Mouse (Mus musculus): ENCODE data around the gene Rfpl4b.
A peak's percentile ranks its signal among the peaks of the same experiment; 100 is the strongest.
"Not testable (repeated sequence)": the region's sequence is repeated elsewhere in the genome, so short reads cannot be mapped to it uniquely, and the experiment has no call there.

The Rfpl4b gene

GRCm38 (mm10) chr10:38821679-38822078 is at the start of gene Rfpl4b:
Gene Rfpl4b, minus strand, starts transcription at chr10:38821779.
- DNase-seq, result no peak

- DNase-seq, result no peak
Measured at GRCm38 (mm10) chr10:38855186-38855585, 33.6 kb upstream of the Rfpl4b start.

- not testable (repeated sequence) for DNase-seq
Measured at GRCm38 (mm10) chr10:38850006-38850405, 28.4 kb upstream of the Rfpl4b start.

GRCm38 (mm10) chr10:38848884-38849499 is 27.4 kb upstream of the Rfpl4b start:
- DNase-seq, result peak; percentile 63

GRCm38 (mm10) chr10:38848231-38848630 is 26.7 kb upstream of the Rfpl4b start:
- no peak for DNase-seq

- DNase-seq, result no peak
Measured at GRCm38 (mm10) chr10:38823741-38824140, 2.2 kb upstream of the Rfpl4b start.

- no peak for DNase-seq
Measured at GRCm38 (mm10) chr10:38806056-38806455, 15.5 kb downstream of the Rfpl4b start.

- DNase-seq, result no peak
Measured at GRCm38 (mm10) chr10:38804047-38804446, 17.5 kb downstream of the Rfpl4b start.

- DNase-seq, result no peak
Measured at GRCm38 (mm10) chr10:38803304-38803703, 18.3 kb downstream of the Rfpl4b start.

GRCm38 (mm10) chr10:38788612-38789011 is 33.0 kb downstream of the Rfpl4b start:
- no peak for DNase-seq
